Mouse (Mus musculus) frontal cortex, postnatal 10 days (tissue): ENCODE results near the gene Mdc1.
A peak's percentile ranks its signal among the peaks of the same experiment; 100 is the strongest.

Source experiments
- DNase-seq, 2 experiments: peaks; one replicate each; pipeline ENCODE4 v3.0.0; 2022; ENCODE audit warnings: low spot score in 2 of 2, mixed read lengths in 1 of 2

Mdc1 gene

GRCm38 (mm10) chr17:35841076-35841950, at the start of gene Mdc1:
Gene Mdc1, plus strand, starts transcription at chr17:35841515.
- DNase-seq = peak; percentile 99 to 100

DNA sequence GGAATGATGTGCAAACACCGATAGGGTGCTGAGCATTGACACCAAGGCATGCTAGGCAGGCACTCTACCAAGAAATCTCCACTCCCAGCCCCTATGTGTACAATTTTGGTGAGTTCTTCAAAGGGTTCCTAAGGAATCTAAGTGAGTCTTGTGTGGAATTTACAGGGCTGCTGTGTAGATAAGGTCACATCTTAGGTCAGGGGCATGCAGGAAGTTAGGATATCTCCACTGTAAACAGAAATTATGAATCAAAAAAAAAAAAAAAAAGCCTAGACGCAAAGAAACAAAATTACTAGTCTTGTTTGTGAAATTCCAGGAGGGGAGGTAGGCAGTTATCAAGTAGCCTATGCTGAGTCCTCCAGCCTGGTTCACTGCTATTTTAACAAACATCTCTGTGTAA, 48.5 kb upstream of the Mdc1 start:
- no peak for DNase-seq

DNA sequence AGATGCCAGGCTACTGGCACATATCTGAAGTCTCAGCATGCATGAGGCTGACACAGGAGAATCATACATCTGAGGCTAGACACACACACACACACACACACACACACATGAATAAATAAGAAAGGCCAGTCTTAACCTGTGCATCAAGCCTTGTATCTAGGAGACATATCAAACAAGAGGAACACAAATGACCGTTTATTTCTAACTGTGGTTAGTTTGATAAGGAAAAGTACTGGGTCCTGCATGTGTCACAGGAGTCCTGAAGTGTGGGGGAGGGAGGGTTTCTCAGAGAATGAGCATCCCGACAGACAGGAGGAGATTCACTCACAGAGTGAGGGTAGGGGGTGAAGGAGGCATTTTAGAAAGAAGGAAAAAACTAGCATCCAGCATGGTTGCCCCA, 46.2 kb upstream of the Mdc1 start:
- no peak for DNase-seq

GRCm38 (mm10) chr17:35795656-35796055, 45.7 kb upstream of the Mdc1 start:
- no peak for DNase-seq

DNA sequence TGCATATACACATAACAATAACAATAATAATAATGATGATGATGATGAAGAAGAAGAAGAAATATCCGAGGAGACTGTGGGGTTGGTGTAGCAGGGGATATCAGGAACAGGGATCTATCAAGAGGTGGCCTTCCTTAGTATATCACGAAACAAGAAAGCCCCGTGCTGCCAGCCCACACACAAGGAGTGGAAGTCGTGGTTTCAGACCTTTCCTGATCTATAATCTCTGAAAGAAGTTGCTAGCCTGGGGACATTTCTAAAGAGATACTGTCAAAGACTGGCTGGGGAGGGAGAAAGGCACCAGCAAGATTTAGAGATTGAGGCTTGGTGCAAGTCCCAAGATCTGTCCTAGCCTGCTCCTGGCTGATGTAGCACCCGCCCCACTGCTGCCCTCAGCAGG, 44.5 kb upstream of the Mdc1 start:
- DNase-seq = no peak

DNA sequence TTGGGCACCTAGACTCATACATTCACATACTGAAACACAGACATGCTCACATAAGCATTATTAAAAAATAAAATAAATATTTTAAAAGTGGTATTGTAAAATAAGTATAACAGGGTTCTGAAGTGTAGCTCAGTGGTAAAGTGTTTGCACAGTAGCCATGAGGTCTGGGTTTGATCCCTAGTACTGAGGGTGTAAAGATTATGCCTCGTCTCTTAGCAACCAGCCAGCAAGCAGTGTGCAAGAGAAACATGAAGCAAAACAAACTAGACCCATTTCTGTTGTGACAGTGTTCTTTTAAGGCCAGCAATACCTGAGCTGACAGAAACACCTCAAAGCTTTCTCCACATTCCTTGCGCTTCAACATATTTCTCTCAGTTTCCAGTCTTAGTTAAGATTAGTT, 40.4 kb upstream of the Mdc1 start:
- no peak for DNase-seq

GRCm38 (mm10) chr17:35803020-35803419, 38.3 kb upstream of the Mdc1 start:
- DNase-seq = no peak

DNA sequence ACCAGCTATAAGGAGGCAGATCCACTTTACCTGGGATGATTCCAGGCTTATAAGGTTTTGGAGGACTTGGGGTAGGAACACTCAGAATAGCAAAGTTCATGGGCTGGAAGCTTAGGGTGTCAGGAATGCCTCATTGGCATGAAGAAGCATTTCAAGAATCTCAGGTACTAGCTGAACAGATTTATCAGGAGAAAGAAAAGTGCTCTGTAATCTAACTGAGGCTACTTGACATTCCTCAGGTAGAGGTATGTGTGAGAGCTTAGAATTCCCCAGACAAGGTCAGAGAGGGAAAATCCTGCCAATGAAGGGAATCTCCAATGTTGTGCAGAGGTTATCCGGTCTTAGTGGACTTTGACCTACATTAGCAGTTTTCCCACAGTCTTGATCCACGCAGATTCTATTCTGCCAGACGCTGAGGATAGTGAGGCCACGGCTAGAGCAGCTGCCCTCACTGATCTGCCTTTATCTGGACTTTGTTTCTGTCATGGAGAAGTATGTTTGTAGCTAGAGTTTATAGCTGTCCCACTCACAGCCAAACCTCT, 37.4 kb upstream of the Mdc1 start:
- DNase-seq = no peak

DNA sequence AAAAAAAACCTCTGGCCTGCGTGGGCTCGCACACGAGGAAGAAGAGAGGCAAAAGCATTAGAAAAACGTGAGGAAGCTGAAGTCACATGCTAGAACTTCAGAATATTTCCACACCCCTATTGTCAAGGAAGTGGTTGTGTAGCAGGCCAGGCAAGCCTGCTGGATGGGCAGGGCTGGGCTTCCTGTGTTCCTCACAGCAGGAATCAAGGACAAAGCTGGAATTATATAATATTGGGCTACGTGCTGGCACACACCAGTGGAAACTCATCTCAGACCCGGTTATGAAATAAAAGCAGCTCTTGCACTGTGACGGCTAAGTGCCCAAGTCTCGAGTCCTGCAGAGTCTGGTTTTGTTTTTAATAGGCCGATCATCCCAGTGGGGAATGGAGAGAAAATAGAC, 33.2 kb upstream of the Mdc1 start:
- DNase-seq = no peak

GRCm38 (mm10) chr17:35809395-35809794, 31.9 kb upstream of the Mdc1 start:
- no peak for DNase-seq

DNA sequence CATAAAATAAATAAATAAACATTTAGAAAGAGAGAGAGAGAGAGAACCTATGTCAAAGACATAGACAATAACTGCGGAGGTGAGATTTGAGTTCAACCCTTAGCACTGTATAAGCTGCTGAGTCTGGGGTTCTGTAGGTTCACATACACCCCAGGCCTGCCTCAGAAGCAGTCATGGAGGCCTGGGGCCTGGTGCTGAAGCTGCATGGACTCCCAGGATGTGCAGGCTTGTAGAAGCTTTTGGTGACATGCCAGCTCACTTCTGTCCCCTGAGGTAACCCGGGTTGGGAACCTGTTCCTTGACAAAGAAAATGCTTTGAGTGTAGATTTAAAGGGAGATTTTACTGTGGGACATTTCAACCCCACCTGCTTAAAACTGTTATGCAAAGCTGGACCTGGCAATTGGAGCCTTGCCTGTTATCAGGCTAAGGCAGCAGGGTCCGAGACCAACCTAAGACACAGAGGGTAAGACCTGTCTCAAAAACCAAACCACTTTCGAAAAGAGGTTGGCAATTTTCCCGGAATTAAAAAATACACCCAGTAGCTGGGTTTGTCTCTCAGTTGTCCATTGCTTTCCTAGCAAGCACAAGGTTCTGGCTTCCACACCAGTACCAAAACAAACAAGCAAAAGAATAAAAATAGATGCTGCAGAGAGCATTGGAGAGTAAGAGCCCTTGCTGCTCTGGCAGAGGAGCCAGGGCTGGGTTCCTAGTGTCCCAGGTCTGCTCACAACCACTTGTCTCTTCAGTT, 30.2 kb upstream of the Mdc1 start:
- no peak for DNase-seq

GRCm38 (mm10) chr17:35812307-35812706, 29.0 kb upstream of the Mdc1 start:
- no peak for DNase-seq

- DNase-seq = no peak
Observed at GRCm38 (mm10) chr17:35812736-35813135, 28.6 kb upstream of the Mdc1 start.

GRCm38 (mm10) chr17:35813245-35813647, 28.1 kb upstream of the Mdc1 start:
- DNase-seq = peak; percentile 60 to 72

GRCm38 (mm10) chr17:35813653-35814052, 27.7 kb upstream of the Mdc1 start:
- no peak for DNase-seq

GRCm38 (mm10) chr17:35814678-35815077, 26.6 kb upstream of the Mdc1 start:
- no peak for DNase-seq

DNA sequence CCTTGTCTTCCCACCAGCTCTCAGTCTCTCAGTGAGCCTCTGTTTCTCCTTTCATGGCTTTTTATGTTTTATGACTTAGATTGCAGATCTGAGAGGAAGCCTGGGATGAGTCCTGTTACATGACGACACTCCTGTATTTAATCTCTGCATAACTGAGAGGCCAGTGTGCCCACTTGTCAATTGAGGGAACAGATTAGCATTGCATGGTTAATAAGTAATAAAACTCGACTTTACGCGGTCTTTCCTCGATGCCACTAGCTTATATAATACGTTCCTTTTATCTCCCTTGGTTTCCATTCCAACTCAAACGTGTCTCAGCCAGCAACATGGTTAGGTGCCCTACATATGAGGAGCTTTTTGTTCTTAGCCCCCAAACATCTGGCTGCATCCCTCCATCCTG, 25.5 kb upstream of the Mdc1 start:
- no peak for DNase-seq

GRCm38 (mm10) chr17:35816686-35817085, 24.6 kb upstream of the Mdc1 start:
- DNase-seq = no peak

DNA sequence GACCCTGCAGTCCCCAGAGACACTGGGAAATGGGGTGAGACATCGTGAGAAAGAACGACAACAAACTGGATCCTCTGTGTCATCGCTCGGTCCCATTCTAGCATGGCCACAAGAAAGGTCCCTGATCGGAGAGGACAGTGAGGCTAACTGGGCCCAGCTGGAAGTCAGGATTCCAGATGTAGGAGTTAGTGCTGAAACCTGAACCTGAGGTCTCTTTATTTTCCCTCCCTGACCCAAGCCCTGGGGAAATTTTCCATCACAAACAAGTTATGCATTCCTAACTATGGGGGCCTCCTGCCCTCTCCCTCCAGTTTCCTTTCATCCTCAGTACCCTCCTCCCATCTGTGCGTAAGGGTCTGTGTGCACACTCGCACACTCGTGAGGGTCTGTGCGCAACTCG, 24.1 kb upstream of the Mdc1 start:
- no peak for DNase-seq

DNA sequence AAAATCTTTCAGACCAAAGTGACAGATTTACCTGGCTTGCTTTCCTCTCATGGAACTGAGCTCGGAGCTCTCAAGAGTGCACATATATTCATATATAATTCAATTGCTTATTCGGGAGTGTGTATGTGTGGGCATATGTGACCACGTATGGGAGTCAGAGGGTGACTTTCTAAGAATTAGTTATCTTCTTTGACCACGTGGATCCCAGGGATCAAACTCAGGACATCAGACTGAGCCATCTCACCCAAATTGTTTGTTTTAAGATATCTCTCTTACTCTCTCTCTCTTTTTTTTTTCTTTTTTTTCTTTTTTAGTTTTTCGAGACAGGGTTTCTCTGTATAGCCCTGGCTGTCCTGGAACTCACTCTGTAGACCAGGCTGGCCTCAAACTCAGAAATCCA, 21.2 kb upstream of the Mdc1 start:
- no peak for DNase-seq

GRCm38 (mm10) chr17:35821439-35822430, 19.6 kb upstream of the Mdc1 start, which contains the start of gene Ier3:
Gene Ier3, plus strand, starts transcription at chr17:35821684.
- peak in 1 of 2 experiments; percentile 70 for DNase-seq
